Mouse (Mus musculus) right cerebral cortex, postnatal 14 days (tissue): ENCODE measurements around the gene Tnfrsf9.
"Not testable (repeated sequence)": the region's sequence is repeated elsewhere in the genome, so short reads cannot be mapped to it uniquely, and the experiment has no call there.

Experiments
- DNase-seq: peaks from one replicate; pipeline ENCODE4 v3.0.0; 2022

The Tnfrsf9 gene

DNA sequence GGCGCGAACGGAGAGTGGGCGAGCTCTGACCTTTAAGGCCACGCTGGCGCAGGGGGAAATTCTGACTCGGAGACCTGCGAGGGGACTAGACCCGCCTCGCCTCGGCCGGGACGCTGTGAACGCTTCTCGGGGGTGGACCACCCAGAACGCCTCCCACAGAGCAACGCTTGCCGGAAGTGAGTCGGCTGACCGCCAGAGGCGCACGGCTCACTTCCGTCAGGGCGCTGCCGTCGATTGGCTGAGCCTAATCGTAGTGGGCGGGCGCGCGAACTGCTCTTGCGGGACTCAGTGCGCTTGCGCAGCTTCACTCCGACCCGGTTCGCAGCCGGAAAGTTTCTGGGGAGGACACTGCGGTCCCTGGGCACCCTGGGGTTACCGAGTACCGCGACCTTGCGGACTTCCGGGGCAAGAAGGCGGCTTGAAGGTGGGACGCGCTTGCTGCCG, at the start of gene Tnfrsf9, which contains the start of gene Park7:
TSS of gene Tnfrsf9 (plus strand) at position 273 of the 444 bp plus-strand sequence.
TSS of gene Park7 (minus strand) at position 148 of the 444 bp plus-strand sequence.
- DNase-seq: peak; percentile 99

DNA sequence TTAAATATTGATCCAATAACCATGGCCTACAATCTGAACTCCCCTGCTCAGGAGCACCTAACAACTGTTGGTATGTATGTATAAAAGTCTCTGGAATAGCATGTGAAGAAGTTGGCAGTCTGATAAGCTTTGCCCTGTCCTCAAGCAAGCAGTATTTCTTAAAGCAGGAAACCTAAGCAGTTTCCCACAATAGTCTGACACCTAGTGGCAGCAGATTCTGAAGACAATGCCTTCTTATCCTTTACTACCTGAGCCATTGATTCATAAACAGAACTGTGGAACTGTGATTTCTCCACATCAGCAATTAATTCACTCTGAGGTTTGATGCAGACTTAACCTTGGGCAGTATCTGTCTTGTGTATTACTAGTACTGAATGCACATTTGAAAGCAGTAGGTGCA, 49.0 kb upstream of the Tnfrsf9 start:
- DNase-seq: no peak

DNA sequence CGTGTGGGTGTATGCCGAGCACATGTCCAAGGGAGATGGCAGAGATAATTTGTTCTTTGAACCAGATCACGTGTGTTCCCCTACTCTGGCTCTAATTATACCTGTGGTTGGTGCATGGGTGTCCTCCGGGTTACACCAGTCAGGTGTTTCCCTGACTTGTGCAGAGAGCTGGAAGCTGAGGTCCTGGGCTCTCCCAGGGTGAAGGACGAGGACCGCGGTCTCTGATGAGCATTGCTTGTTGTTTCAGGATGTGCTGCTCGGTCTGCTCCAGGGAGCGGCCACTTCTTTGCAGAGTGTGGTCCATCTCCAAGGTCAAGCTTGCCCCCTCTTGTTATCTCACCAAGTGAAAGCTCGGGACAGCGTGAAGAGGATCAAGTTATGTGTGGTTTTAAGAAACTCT, 48.3 kb upstream of the Tnfrsf9 start:
- no peak for DNase-seq

DNA sequence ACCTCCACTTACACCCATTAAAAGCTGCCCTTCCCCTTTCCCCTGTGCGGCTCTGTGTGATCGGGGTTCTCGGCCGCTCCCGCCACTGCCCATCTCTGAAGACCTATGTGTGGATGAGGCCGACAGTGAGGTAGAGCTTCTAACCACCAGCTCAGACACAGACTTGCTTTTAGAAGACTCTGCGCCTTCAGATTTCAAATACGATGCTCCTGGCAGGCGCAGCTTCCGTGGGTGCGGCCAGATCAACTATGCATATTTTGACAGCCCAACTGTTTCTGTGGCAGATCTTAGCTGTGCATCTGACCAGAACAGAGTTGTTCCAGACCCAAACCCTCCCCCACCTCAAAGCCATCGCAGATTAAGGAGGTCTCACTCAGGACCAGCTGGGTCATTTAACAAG, 47.9 kb upstream of the Tnfrsf9 start:
- no peak for DNase-seq

DNA sequence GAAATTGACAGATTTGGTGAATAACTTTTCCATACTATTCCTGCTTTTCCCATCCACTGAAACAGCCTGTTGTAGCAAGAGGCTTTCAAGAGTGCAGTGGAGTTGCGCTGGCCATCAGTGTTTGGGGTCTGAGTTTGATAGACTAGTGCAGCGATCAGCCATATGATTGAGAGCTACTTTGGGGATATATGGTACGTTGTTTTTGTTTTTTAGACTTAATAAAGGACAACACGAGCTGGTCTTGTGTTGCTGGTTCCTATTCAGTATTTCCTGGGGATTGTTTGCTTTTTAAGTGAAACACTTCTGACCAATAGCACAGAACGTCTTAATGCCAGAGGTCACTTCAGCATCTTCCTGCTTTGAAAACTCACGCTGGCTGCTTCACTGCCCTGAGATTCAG, 46.2 kb upstream of the Tnfrsf9 start:
- DNase-seq: no peak

DNA sequence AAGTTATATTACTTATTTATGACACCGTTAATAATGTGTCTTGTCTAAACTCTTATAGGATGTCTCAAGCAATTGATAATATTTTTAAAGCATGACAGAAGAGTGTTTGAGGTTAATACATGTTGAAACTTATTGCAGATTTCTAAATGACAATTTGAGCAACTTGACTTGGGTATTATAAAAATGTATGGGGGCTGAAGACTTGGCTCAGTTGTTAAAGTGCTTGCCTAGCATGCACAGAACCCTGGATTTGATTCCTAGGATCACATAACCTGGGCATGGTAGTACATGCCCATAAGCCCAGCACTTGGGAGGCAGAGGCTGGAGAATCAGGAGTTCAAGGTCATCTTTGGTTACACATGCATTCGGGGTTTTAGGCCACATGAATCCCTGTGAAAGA, 45.5 kb upstream of the Tnfrsf9 start:
- no peak for DNase-seq

DNA sequence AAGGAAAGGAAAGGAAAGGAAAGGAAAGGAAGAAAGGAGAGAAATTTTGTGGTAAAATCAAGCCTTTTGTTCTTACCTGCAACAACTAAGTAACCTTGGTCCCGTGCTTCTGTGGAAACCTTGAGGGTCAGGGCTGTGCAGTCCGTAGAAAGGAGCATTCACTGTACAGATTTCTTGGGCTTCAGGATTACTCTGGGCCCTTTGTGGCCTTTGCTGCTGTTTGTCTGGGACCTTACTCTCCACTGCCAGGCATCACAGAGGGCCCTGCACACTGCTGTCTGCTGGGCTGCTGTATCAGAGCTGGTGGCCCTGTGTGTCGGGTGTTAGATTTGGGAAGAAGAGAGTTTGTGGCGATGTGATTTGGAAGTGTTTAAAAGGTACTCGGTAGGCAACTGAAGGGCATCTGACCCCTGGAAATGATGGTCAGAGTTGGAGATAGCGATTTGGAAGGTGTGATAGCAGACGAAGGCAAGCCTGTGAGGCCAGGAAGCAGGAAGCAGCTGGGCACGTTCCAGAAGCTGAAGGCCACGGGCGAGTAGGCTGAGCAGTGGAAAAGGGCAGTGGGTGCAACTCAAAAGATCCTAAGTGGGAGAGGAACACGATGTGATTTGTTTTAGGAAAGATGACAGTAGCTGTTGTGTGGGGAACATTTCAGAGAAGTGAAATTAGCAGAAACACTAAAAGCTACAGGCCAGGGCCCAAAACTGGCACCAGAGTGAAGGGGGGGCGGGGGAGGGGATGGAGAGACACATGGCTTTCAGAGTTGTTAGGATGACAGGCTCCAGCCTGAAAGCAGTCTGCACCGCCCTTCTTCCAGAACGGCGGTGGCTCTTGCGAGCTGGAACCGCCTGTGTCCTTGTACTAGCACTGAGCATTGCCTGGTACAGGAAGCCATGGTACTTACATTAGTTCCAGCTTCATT, 44.8 kb upstream of the Tnfrsf9 start:
- DNase-seq: no peak

DNA sequence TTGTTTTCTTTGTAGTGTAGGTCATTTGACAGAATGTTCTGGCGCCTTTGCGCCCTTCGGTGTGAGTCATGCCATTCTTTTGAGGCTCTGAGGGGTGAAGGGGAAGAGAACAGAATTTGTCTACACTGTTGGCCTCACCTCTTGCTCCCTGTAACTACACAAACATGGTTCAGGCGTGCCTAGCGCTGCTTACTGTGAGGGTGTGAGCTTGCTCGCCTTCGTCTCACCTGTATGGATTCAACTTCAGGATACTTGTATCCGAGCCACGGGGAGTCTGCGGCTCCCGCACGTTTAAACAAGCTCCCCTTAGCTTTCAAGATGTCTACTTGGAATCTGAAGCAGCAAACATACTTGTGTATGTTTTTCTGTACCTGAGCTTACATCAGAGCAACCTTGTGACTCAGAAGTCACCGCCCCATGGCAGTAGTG, 43.4 kb upstream of the Tnfrsf9 start:
- no peak for DNase-seq

DNA sequence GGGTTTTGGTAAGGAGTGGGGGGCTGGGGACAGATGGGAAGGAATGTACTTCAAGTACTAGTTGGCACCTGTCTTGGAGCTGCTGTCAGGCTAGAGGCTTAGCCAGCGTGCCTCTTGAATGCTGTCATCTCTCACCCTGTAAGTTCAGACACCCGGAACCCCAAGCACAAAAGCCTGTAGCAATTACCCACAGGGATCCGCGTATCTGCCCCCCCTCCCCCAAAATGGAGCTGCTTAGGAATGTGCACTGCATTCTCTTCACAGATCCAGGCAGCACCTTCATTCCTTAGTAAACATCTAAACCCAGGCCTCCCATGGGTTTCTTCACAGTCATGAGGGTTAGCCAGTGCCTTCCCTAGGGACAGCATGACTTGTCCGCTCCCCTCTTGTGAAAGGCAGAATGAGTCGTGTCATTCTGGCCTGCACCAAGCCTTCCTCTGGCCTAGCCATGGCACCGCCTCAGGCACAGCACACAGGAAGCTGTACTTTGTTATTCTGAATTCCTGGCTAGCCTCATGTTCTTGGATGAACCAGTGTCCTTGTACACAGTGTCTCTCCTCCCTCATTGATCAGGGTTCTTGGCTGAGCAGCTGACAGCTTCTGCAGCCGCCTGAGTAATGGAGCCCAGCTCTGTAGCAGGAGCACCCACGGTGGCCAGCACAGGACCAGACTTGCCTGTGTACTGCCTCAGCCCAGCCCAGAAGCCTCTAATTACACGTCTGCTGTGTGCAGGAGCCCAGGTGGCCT, 42.8 kb upstream of the Tnfrsf9 start:
- DNase-seq: no peak

DNA sequence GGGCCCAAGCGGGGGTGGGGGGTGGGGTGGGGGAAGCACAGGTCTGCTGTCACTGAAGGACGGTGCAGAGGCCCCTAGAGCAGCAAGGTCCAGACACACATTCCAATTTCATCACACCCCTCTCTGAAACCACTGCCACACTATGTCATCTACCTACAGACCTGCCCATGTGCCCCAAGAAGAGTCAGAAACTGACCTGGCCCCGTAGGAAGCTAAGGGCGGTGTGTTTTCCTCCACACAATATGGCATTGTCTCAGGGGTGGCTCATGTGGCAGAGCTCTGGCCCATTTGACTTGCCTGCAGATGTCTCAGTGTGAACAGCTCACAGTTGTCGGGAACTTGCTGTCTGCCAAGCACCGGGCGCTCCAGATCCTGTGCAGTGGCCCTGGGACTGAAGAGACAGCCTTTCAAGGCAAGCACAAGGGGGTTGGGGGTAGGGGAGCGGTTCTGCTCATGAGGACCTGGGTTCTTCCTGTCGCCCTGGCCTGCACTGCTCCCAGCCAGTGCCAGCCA, 42.2 kb upstream of the Tnfrsf9 start:
- DNase-seq: peak; percentile 26

DNA sequence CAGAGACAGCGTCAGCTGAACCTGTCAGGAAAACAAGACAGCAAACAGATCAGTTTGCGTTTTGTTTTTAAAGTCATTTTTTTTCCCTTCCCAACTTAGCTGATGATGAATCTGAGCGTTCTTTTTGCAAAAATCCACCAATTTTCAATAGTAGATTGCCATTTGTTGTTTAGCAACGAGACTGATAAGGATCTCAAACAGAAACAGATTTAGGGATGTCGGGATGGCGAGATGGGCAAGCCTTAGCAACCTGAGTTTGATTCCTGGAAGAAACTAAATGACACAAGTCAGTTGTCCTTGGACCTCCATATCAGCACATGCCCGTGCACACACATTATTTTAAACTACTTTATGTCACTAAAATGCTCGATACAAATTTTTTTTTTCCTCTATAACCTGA, 41.7 kb upstream of the Tnfrsf9 start:
- DNase-seq: no peak

DNA sequence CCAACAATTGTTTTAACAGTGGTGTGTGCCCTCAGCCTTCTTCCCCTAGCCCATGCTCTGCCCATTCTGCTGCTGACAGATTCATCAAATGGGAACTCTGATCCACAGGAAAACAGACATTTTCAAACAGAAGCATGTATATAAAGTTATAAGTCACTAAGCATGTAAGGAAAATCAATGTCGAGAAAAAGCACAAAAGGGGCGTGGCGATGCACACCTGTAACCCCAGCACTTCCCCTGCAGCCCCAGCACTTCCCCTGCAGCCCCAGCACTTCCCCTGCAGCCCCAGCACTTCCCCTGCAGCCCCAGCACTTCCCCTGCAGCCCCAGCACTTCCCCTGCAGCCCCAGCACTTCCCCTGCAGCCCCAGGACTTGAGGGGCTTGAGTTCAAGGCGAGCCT, 39.9 kb upstream of the Tnfrsf9 start:
- DNase-seq: not testable (repeated sequence)

DNA sequence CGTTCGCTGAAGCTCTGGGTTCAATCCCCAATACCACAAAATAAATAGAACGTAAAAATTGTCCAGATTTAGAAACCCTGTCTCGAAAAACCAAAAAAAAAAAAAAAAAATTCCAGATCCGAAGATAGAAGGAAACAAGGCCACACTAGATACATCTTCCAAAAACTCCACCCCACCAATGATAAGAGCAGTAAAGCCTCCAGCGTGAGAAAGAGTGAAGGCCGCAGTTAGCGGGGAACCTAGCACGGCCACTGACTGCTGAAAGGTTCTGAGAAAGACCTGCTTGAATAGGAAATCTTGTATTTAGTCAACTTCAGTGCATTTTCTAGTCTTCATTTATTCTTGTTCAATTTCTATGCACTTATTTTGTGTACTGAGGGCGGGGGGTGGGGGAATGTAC, 39.0 kb upstream of the Tnfrsf9 start:
- DNase-seq: no peak

DNA sequence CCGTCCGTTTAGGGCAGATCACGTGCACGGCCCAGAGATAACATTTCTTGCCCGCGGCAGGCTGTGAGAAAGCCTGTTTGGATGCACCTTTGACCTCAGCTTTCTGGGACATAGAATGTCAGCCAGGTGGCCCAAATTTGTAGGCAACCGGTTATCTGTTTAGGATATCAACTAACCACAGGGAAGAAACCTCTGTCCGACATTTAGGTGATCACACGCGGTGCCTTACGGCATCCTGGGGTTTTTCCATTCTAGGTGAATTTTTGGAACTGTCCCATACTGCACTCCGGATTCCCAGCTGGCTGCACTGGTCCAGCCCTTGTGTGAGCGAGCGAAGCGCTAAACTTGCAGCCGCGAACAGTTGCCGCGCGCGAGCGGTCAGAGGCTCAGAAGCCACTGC, 34.7 kb upstream of the Tnfrsf9 start:
- no peak for DNase-seq

DNA sequence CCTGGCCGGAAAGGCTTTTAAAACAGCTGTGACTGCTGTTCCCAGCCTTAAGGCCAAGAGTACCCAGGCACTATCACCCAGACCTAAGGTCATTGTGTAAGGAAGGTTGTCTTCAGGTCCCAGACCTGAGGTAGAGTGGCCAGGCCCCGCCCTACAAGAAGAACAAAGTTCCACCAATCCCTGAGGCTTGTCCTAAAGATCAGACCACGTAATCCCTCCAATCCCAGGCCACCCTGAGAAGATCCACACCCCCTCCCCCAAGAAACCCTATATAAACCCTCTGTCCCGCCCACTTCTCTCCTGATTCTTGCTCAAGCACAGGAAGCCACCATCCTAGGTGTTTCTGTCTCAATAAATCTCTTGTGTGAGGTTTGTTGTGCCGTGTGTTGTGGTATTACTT, 34.0 kb upstream of the Tnfrsf9 start:
- no peak for DNase-seq

DNA sequence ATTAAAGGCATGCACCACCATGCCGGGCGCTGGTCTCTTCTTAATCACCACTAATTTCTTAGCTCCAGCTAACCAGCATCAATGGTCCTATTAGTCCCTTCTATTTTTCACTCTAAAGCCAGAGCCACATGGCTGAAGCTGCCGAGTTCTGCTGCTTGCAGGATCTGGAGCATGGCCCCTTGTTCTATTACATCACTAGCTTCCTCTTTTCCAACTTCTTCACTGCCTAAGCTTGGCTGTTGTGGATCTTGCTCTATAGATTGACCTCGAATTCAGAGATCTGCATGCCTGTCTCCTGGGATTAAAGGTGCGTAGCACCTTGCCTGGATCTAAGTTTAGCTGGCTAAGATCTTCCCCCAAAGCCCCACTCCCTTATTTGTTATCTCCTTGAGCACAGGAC, 31.7 kb upstream of the Tnfrsf9 start:
- DNase-seq: no peak

DNA sequence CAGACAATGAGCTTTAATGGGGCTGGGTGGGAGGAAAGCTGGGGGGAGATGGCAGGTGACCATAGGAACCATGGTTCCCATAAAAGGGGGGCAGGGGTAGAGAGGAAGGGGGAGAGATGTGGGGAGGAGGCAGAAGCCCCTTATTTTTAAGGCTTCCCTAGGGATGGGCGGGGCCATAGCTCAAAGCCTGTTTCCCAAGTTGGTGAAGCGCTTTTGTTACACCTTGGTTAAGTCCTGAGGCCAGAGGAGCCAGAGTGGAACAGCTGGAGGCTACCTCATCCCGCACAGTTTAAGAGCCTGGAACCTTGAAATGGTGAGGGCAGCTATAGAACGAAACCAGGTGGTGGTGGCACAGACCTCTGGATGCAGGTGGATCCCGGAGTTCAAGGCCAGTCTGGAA, 26.5 kb upstream of the Tnfrsf9 start:
- no peak for DNase-seq

DNA sequence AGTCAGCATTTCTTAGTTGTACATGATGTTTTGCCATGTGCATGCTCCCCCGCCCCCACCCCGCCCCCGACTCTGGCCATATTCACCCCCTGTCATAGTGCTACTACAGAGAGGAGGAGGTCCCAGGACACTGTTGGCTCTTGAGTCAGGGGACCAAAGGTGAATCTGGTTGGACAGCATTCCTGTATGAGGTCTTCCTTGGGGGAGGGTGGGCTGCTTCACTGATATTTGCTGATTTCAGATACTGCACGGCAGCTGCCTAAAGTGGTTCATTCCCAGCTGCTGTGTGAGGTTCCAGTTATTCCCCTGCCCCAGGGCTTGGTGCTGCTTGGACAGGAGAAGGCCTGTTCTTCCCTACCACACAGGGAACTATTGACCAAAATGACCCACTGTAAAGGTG, 25.9 kb upstream of the Tnfrsf9 start:
- DNase-seq: no peak

DNA sequence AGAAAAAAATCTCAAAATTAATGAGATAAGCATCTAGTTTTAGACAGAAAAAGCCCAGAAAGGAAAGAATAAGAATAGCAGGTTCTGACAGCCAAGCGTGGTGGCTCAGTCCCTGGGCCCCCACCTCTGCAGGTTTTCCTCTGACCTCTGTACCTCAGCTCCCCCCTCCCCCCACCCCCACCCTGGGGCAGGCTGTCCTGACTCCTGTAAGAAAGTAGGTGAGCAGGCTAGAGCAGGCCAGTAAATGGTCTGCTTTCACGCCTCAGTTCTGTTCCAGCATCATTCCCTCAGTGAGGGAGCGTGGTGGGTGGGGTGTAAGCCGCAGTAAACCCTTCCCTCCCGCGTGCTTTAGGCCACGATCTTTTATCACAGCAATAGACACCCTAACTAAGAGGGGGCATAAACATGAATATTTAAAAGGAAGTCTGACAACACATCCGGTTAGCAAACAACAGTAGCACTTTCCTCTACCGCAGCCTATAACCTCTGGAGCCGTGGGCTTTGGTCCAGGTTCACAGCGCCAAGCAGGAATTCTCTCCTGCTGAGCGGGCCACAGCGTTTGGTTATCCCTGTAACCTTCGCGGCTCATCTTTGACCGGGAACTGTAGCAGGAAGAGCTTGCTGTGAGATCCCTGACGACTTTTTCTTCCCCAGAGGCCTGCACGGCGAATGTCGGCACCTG, 24.9 kb upstream of the Tnfrsf9 start:
- peak; percentile 5 for DNase-seq

DNA sequence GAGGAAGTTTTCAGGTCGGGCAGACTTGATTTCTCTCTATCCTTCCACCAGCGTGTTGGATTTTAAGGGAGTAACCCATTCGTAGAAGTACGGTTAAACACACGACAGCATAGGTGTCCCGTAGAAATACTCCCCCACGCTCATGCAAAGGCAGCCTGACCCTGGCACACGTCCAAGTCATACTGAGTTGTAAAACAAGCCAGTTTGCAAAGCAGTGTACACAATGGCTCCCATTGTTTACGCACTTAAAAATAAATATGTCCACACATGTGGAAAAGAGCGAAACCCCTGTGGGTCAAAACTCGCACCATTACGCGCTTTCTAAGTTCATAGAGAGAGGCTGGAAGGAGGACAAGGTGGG, 24.4 kb upstream of the Tnfrsf9 start:
- DNase-seq: peak; percentile 16

DNA sequence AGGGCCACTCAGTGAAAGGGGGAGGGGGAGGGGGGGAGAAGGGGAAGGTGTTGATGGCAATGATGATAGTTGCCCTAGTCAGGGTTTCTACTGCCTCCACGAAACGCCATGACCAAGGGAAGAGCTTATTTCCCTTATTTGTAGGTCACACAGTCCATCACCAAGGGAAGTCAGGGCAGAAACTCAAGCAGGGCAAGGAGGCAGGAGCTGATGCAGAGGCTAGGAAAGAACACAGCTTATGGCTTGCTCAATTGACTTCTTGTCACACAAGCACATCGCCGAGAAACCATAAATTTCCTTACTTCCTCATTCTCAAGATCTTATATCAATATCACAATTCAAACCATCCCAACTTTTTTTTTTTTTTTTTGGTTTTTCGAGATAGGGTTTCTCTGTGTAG, 23.1 kb upstream of the Tnfrsf9 start:
- no peak for DNase-seq

DNA sequence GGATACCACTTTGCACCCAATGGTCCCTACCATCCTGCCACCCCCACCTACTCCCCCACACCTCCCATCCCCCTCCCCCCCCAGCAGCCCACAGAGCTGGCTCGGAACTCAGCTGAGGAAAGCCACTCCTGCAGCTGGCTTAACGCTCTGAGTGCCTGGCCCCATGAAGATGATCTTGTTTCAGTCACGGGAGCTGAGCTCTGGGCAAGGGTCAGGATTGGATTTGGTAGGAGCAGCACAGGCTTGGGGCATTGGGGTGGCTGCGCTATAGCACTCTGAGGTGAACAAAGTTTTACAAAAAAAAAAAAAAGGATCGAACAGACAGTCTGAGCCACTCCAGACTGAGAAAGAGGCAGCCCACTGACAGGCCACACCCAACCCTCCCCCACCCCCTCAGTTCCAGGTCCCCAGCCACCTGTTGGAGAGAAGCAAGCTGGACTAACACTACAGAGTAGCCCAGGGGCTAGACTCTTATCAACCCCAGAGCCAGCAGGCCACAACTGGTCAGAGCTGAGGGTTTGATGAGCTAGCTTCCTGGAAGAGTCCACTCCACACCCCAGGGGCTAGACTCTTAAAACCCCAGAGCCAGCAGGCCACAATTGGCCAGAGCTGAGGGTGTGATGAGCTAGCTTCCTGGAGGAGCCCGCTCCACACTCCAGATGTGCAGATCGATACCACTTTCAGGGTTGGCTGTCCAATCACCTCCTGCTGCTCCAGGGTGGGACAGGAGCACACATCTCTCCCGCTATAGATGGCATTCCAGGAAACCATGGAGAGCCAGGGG, 19.5 kb upstream of the Tnfrsf9 start:
- DNase-seq: peak; percentile 1
